Mouse (Mus musculus) left cerebral cortex, postnatal 14 days (tissue): ENCODE measurements around the gene Dyx1c1. TPM values are rescaled to one million over a fixed set of nuclear protein-coding genes. Genes with fewer than 3 reads are reported as not detected.

Source experiments
- DNase-seq, 2 experiments: peaks; one replicate each; pipeline ENCODE4 v3.0.0; 2021 to 2022; ENCODE audit warnings: low spot score in 2 of 2, mixed read lengths in 1 of 2
- intact Hi-C: fragments of 180-260 bp; cut with DNase I; formaldehyde crosslinking; loops from one replicate; pipeline ENCODE4 v1.15.1; 2025
- microRNA-seq, 2 experiments: library from miRNA; unstranded; fragments of <30 nt; microRNA quantifications; one replicate each; pipeline ENCODE4 v1.2.0; 2022
- total RNA-seq, 2 experiments: library from RNA; stranded (reverse); gene quantifications; 2 replicates each; pipeline ENCODE4 v1.2.3; 2021

Dyx1c1 gene
- total RNA-seq, 2 experiments from 2014 or later = 1.1 to 1.7 TPM

GRCm38 (mm10) chr9:73008384-73008783 lies 49.8 kb downstream of the Dyx1c1 start:
- intact Hi-C loops = no loop called here
- no peak for DNase-seq

GRCm38 (mm10) chr9:73012629-73013028 lies 54.0 kb downstream of the Dyx1c1 start:
- intact Hi-C loops = no loop called here

DNA sequence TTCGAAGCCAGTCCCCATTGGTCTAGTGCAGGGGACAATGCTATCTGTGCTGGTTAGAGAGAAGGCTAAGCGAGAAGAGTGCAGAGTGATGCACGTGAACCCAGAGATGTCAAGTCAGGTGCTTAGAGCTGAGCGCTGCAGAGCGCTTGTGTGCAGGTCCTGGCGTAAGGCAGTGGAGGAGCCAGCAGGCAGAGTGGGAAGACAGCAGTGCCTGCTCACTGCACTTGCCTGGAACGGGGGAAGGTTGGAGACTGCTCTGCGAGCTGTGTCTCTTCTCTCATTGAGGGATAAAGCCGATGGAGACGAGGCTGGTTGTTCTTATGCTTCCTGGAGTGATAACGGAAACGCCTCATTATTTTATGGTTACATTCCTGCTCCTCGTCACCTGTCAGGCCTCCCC lies 56.1 kb downstream of the Dyx1c1 start:
- intact Hi-C loops = no loop called here
- no peak for DNase-seq

More at GRCm38 (mm10) chr9:73012629-73013028, 54.0 kb downstream of the Dyx1c1 start:
- DNase-seq = peak in 1 of 2 experiments; percentile 23

DNA sequence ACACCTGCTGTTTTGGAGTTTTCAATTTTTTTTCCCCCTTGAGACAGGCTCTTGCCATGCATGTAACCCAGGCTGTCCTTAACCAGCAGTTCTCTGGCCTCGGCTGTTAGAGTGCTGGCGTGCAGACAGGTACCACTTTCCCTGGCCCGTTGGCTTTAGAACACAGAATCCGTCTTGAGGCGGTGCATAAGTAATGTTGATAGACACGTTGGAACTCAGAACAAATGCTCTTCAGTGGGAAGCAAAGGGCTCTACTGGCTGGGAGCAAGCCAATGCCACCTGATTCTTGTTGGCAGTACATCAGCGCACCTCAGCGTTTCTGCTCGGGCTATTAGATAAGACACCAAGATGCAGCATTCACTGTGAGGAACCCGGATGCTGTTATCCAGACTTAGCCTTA lies 61.3 kb downstream of the Dyx1c1 start:
- intact Hi-C loops = no loop called here
- no peak for DNase-seq

DNA sequence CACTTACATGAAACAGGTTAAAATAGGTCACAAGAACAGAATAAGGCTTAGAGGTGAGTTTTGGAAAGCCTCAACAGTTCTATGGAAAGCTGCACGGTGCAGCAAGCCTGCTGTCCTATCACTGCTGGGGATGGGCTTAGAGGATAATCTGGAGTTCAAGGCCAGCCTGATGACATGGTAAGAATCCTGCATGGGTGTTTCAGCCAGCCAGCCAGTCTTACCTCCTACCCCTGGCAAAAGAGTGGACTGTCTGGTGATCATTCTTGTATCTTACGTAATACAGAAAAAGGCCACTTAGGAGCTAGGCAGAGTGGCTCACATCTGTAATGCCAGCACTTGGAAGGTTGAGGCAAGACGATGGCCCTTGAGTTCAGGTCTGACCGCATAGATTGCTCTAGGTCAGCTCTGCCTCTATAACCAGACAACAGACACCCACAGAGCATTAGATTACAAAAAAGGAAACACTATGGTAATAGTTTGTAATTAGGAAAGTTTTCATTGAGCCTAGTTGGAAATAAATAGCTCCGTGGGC lies 62.0 kb downstream of the Dyx1c1 start:
- intact Hi-C loops = no loop called here
- DNase-seq = no peak

Small RNA genes within 50 kb of the gene (microRNA-seq; reads per million reads assigned to microRNA genes)
- gene Gm27353 = 0 reads per million in 2 experiments

Other genes with a start within 250 kb of the Dyx1c1 start
- 1 to 10 TPM; 1.1 to 1.4 TPM for gene Prtg, start 151.9 kb upstream of the Dyx1c1 start, total RNA-seq
- 10 to 100 TPM; 12.0 to 13.0 TPM for gene Pygo1, start 33.1 kb upstream of the Dyx1c1 start, total RNA-seq
- under 1 TPM in 1 of 2 experiments, not detected in 1; 0.29 TPM for gene Gm44503, start 67 bp downstream of the Dyx1c1 start, total RNA-seq
- 1 to 10 TPM; 7.6 to 8.6 TPM for gene Ccpg1os, start 26.6 kb downstream of the Dyx1c1 start, total RNA-seq
- gene Ccpg1, start 26.6 kb downstream of the Dyx1c1 start, total RNA-seq = 100 to 1,000 TPM; 104 to 117 TPM
- 10 to 100 TPM; 15.2 to 15.4 TPM for gene Pigb, start 81.6 kb downstream of the Dyx1c1 start, total RNA-seq
- gene Rab27a, start 86.1 kb downstream of the Dyx1c1 start, total RNA-seq = 1 to 10 TPM; 5.9 to 8.2 TPM
- gene Khdc3, start 143.1 kb downstream of the Dyx1c1 start, total RNA-seq = 1 to 10 TPM; 1.2 to 1.4 TPM
- gene Gm20509, start 143.7 kb downstream of the Dyx1c1 start, total RNA-seq = not detected
- gene Rsl24d1, start 154.6 kb downstream of the Dyx1c1 start, total RNA-seq = 10 to 100 TPM; 51.8 to 56.9 TPM